Mouse (Mus musculus): ENCODE data around the gene Tns4. TPM values are rescaled to one million over a fixed set of nuclear protein-coding genes. Genes with fewer than 3 reads are reported as not detected.

Gene Tns4
- total RNA-seq, 2 experiments from 2014 or later: 0.13 to 0.20 TPM

DNA sequence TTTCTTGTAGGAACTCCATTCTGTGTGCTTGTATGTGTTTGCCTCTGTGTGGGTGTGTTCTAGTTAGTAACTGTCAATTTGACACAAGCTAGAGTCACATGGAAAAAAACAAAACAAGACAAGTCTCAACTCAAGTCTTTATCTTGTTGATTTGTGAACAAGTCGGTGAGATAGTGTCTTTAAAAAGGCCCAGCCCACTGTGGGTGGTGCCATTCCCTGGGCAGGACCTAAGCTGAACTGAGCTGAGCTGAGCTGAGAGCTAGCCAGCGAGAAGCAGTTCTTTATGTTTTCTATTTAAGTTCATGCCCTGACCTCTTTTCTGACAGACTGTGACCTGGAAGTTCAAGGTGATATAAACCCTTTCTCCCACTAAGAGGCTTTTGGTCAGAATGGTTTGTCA, 2.6 kb upstream of the Tns4 start:
- DNase-seq: no peak

DNA sequence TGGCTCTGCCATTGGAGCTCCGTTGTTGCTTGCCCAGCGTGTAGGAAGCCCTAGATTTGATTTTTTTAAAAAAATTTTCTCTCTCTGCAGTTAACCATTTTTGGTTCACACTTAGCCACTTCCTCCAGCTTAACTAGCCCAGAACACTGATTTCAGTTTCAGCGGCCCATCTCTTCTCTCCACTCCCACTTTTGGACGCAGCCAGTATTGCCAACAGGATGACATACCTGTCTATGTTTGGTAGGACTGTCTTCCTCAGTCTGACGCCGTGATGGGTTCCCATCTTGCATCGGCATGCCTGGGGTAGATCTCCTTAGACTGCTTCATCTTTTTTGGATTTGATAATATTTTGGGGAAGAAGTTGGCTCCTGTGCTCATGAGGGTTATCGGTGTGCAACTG, 1.3 kb upstream of the Tns4 start:
- DNase-seq: no peak

DNA sequence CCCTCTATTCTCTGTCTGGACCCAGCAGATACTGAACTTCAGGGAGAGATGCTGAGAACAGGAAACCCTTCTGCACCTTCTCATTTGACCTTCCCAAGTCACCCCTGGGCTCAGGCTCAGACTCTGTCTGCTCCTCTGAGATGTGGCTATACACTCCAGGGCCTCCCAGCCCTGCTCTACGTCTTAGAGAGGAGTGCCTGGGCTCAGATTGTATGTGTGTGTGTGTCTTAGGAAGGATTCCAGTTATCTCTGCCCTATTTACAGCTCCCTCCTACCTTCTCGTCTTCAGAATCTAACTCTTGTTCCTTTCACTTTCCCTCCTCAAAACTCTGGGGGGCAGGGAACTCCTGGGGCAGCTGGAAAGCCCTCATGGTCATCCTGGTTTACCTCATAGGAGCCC, 620 bp downstream of the Tns4 start:
- DNase-seq: no peak

DNA sequence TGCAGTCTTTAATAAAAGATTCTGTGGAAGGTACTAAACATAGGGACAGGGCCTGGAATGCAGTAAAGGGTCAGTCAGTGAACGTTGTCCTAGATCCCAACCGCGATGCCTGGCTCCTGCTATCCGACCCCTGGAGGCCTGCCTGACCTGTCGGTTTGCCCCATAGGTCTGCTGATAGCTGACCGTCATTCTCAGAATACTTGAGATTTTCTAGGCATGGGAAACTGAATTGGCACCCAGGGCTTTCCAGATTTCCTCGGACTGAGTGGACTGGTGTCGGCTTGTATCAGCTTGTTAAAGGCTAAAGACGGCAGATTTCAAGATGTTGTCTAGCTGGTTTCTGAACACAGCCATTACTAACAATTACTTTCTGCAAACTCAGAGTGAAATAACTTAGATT, 4.7 kb downstream of the Tns4 start:
- no peak for DNase-seq

DNA sequence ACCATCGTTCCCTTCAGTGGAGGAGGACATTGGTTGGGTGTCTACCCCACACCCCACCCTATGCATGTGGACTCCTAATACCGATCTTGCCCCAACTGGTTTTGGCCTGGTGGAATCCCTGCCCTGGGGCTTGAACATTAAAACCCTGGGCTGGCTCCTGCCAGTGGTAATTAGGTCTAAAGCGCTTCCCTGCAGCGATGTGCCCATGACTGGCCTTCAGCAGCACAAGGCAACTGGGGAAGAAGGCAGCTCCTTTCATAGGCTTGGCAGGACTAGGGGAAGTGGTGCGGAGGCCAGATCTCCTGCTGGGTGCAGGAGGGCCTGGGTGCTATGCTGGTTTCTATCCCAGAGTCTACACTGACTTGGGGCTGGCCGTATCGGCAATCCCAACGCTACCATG, 5.6 kb downstream of the Tns4 start:
- DNase-seq: no peak

DNA sequence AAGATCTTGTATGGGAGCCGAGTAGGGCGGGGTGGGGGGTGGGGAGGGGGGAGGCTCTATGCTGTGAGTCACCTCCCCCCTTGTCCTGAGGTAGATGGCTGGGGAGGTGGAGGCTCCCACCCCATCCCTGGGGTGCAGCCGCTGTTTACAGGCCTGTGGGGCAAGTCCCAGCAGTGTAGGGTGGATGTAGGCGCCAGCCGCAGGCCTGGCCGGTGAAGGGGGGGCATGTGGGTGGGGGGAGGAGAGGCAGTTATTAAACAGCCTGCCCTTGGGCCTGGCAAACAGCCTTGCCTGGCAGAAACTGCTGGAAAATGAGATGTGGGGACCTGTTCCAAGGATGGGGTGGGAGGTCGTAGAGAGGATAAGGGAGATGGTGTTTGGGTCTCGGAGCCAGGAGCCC, 7.0 kb downstream of the Tns4 start:
- DNase-seq: peak in 1 of 2 experiments; percentile 23

DNA sequence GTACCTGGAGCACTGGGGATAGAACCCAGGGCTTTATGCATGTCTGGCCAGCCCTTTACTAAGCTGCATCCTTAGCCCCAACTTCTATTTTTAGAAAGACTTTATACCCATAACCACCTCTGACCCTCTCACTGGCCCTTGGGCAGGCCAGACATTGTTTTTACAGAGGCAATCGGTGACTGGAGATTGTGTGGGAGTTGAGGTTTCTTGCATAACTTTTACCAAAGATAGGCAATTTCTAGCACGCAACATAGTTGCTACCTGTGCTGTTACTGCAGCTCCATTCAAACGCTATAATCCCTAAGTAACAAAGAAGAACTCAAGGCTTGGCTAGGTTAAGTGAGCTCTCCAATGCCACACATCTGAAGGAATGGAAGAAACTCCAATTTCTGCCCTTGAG, 7.5 kb downstream of the Tns4 start:
- no peak for DNase-seq

DNA sequence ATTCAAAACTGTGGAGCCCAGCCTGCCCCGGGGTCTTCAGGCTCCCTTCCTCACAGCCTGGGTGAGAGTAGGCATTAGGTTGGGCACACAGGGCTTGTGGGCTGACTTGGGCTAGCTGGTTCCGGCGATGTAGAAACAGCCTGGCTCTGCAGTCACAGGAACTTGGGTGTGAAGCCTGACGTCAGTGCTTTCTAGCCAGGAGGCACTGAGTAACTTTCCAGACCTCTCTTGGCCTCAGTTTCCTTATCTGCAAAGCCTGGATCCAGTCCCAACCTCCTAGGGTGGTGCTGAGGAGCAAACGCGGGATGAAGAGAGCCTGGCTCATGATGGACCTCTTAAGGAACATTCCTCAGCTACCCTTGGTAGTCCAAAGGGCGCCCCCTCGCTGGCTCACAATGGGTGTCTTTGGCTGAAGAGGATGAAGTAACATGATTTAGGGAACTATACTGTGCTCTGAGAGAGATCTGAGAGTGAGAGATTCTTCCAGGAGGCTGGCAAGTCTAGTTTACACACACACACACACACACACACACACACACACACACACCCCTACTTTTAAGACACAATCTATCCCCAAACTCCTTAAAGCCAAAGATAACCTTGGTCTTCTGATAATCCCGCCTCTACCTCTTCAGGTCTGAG, 8.1 kb downstream of the Tns4 start:
- DNase-seq: no peak

DNA sequence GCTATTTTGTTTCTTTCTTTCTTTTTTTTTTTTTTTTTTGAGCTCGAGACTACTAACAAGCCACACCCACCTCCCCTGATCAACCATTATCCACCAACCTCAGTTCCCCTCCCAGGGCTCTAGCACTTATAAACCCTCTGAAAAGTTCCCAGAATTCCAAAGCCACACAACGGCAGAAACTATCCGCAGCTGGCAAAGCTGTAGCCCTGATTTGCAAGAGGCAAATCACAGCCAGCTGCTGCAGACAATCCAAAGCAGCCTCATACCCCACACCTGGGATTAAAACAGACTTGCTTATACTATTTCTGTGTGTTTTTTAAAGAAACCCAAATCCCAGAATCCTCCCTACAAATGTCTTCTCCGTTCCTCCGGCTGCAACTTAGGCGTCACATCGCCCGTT, 11.2 kb downstream of the Tns4 start:
- DNase-seq: no peak

DNA sequence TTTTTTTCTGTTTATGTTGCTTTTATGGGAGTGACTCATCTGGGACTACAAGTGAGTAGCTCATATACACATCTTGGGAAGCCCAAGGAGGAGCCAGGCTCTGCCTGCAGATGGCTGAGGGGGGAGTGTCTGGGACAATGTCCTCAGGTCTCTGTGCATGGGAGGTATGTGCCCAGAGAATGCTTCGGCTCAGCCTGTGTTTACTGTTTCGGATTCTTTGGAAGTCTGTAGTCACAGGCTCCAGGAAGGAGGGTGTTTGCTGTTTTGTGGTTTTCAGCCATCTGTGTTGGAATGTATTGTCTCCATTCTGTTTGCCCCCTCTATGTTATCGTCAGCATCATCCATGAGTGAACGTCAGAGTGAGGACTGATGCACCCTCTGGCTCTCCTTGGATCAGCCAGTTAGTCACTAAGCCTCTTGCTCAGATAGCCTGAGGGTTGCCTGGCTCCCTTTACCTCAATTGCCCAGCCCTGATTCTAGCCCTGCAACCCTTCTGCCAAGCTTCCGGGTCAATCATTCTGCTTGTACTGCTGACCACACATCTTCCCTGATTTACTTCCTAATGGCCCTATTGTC, 12.3 kb downstream of the Tns4 start:
- DNase-seq: no peak

DNA sequence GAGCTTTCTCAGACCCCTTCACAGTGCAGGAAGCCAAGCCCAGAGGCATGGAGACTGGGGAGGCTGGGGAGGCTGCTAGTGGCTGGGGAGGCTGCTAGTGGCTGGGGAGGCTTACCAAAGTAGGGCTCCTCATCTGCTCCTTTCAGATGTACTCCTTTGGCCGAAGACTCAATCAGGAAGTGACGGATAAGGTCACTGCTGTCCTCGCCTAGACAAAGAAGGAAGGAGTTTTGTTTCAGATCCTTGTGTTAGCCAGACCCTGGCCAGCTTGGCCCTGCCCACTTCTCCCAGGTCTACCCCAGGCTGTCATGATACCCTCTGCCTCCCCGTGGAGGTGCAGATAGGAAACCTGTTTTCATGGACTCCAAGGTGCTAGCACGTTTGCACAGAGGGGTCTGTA, 15.3 kb downstream of the Tns4 start:
- DNase-seq: no peak

DNA sequence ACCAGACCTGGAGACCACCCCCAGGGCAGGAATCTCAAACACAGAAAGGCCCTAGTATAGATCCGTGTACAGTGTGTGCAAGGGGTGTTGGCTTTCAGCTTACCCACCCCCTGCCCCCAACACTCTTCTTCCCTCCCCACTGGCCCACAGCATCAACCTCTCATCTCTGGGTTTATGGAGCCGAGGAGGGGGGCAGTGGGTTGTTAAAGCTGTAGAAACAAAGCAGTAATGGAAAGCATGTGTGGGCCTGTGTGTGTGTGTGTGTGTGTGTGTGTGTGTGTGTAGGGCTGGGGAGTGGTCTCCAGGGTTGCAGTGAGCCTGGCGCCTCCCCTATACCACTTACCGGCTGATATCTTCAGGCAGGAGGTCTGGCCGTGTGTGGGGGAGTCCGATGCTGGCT, 17.2 kb downstream of the Tns4 start:
- DNase-seq: no peak

DNA sequence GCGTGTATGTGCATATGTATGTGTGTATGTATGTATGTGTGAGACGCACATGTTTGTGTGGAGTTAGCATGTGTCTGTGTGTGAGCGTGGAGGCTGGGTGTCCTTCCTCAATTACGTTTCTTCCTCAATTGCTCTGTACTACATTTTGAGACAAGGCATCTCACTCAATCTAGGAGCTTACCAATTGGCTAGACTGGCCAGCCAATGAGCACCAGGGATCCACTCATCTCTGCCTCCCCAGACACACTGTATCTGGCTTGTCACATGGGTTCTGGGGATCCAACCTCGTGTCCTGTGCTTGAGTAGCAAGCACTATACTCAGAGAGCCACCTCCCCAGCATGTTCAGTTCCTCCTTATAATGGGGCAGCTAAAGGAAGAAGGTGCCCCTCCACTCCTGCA, 20.7 kb downstream of the Tns4 start:
- no peak for DNase-seq

DNA sequence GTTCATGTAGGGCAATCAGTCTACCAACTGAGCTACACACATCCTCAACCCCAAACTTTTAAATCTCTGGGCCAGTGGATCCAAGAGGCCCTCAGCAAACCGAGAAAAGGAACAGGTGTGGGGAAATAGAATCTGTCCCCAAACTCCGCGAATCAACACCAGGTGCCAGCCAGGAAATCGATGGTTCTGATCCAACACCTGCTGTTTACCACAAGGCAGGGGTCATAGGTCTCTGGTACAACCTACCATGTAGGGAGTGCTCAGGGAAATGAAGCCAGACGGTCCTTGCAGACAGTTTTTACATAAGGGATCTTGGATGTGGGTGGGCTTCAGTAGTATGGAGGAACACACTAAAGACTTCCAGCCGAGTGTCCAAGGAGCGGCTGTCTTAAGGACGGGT, 21.5 kb downstream of the Tns4 start:
- no peak for DNase-seq

DNA sequence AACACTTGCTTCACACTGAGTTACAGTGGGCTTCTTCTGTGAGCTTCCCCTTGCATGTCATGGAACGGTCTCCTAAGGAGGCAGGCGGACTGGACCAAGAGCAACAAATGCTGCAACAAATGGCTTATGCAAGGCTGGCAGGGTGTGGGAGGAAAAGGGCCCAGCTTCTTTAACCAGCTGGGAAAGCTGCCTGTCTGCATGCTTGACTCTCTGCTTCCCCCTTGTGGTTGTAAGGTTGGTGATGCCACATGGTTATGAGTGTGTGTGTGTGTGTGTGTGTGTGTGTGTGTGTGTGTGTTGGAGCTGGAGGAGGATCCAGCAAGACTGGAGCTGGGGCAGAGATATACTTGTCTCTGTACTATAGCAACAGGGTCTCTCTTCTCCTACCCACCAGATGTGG, 23.1 kb downstream of the Tns4 start:
- peak; percentile 78 to 89 for DNase-seq

DNA sequence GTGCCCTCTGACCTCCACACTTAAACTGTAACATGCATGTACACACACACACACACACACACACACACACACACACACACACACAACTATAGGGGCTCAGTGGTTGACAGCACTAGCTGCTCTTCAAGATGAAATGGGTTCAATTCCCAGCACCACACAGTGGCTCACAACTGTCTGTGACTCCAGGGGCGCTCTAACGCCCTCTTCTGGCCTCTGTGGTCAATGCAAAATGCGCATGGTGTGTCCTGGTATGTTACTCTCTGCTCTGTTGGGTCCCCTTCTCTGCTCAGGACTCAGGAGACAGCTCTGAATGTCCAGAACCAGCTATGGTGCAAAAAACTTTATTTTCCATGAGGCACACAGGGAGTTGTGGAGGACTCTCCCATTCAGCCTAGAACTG, 23.8 kb downstream of the Tns4 start:
- no peak for DNase-seq

DNA sequence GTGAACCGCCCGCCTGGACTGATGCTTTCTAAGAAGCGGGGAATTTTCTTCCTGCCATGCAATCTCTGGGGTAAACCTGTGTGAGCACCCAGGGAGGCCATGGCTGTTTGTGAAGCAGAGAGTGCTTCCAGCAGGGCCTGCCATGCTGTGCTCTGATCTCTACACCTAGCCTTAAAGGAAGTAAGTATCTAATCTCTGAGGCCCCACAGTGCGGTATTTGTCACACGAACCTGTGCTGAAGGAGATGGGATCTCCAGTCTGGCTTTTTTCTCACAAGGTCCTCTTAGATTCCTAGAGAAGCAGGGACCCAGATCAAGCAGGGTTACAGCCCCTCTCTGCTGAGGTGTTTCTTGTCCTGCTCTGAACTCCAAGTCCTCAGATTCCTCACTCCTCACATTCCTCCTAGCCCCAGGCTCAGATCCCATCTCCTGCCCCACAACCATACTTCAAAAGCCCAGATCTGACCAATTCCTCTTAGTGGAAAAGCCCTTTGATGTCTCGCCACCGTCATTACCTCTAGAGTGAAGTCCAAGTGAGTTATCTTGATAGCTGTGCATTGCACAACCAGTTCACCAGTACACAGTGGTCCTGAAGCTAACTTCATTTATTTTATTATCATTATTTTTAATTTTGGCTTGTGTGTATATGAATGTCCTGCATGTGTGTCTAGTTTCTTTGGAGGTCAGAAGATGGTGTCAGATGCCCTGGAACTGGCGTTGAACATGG, 25.5 kb downstream of the Tns4 start:
- no peak for DNase-seq

DNA sequence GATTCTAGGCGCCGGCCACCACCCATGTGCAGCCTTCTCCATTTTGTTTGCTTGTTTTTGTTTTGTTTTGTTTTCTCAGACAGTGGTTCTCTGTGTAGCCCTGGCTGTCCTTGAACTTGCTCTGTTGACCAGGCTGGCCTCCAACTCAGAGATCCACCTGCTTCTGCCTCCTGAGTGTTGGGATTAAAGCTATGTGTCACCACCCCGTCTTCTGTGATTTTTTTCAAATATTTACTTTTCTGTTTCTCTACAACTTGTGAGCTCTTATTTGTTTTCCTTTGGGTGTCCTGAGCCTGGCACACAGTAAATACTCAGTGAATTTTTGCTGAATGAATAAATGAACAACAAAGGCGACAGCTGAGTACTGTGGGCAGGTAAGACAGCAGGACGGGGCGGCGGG, 26.4 kb downstream of the Tns4 start:
- no peak for DNase-seq

DNA sequence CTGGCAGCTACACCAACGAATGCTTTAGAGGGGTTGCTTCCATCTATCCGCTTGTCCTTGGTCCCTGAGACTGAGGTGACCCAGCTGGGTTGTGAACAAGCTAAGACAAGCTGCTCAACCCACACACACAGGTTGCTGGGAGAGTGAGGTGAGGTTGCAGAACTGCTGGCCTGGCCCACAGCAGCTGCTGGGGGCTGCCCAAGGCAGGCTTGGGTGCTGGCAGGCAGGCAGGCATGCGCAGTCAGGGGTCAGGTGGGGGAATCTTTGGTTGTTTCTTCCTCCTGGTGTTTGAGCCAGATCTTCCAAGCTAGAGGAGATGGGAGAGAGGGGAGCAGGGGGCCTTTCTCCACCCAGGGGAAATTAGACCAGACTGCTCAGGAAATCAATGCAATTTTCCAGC, 28.7 kb downstream of the Tns4 start:
- peak in 1 of 2 experiments; percentile 52 for DNase-seq

DNA sequence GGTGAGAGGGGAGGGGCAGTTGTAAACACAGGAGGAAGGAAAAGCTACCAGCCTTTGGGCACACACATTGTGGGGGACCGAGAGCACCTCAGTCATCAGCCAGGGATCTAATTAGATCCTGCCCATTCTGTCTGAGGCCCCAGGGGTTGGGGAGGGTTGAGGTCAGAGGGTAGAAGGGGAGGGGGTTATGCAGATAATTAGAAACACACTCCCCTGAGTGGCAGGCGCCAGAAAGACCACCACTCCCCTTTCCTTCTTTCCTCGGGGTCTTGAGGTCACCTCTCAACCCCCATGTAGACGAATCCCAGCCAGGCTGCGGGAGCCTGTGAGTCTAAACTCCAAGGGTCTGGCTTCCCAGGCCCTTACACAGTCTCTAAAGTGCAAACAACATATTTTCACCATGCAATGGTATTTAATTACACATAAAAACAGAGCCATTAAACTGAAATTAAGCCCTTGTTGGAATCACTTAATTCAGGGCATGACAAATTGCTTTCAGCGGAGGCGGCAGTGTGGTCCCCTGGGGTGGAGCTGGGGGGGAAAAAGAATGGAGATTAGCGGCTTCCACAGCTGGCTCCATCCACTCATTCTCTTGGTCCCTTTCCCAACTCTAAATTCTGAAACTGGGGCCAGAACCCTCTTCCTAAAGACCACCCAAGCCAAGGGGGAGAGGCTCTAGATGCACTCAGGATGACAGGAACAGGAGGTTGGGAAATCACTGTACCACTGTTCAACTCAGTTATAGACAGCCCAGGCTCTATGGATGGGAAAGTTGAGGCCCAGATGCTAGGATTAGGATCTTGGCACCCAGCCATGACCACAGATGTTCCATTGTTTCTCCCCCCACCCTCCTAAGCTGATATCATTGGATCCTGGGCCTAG, 33.3 kb downstream of the Tns4 start:
- DNase-seq: no peak

DNA sequence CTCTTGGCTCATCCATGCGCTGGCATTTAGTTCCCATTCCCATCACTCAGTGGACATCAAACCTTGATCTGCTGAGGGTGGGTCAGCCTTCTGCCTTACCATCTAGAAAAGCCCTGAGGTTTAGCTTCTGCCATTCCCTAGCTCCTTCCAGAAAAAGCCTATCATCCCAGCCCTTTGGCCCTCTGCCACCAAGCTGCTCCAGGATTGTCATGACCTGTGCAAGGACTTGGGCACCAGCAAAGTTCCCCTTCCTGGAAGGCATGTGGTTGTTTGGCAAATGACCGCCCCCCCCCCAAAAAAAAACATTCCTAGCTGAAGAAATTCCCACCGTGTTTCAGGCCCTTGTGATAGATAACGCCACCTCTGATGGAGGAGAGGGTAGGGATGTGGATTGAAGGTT, 34.0 kb downstream of the Tns4 start:
- no peak for DNase-seq

DNA sequence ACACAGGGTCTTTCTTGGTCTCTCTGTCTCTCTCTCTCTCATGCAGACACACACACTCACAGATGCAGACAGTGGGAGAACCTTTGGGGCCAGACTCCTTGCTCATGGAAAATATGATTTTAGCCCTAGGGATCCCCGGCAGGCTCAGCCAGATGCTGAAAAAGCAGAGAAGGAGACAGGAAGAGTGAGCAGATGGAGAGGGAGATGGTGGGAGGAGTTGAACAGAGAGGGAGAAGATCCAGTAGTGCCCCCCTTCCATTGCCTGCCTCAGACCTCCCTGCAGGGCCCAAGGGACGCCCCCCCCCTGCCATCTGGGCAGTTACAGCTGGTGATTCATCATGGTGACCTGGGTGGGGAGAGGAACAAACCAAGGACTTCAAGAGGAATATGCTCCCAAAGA, 41.5 kb downstream of the Tns4 start:
- DNase-seq: peak; percentile 22 to 48

DNA sequence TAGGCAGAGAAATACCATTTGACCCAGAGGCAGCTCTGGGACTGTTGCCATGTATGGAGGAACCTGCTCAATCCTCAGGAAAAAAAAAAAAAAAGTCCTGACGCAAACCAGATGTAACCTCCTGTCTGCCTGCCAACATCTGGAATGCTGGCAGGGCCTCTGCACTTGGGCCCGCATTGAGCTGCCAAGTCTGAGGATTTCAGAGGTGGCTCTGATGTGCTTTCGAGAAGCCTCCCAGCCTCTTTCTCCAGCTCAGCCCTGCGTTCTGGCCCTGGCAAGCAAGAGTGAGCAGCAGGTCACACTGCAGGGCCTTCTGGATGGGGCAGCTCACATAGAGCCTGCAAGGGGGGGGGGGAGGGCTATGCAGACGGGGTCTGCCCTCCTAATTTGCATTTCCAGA, 42.0 kb downstream of the Tns4 start:
- peak; percentile 63 to 75 for DNase-seq
